7 mouse cellular contexts compared by ENCODE assay signal in the genomic region with DNA sequence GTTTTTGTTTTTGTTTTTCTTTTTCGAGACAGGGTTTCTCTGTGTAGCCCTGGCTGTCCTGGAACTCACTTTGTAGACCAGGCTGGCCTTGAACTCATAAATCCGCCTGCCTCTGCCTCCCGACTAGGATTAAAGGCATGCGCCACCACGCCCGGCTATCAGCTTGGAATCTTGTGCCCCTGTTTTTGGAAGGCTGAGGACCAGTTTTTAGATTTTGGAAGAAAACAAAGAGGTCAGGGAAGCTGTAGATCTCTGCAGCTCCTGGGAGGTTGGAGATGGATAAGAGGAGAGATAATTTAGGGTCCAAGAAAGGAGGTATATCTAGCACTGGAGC. TPM values are rescaled to one million over a fixed set of nuclear protein-coding genes. Genes with fewer than 3 reads are reported as not detected.
DNase-seq lines count a peak whose midpoint lies in the region; ATAC-seq and TF ChIP-seq lines count a peak whose summit lies in the region.
"Not testable (repeated sequence)": the region's sequence is repeated elsewhere in the genome, so short reads cannot be mapped to it uniquely, and the experiment has no call there.

No protein-coding gene starts in this region.

- WGBS in bone marrow, adult 2 months: 11% methylated on average over 6 of the region's 6 CpGs
- WGBS in forebrain, embryonic 10.5 days: 8% methylated on average over 6 of the region's 6 CpGs
- WGBS in heart, embryonic 14.5 days: 7% methylated on average over 6 of the region's 6 CpGs
- 5% methylated on average over 6 of the region's 6 CpGs for WGBS in intestine, embryonic 16.5 days
- 6% methylated on average over 6 of the region's 6 CpGs for WGBS in limb, embryonic 15.5 days
- 18% methylated on average over 6 of the region's 6 CpGs for WGBS in macrophage (ENCODE audit: missing documents)
- 5% methylated on average over 6 of the region's 6 CpGs for WGBS in neural tube, embryonic 14.5 days

- peak overlapping the region; percentile 87 for H3K9ac ChIP-seq in heart, embryonic 14.5 days (ENCODE audit: low read length)
- H3K9ac ChIP-seq in intestine, embryonic 16.5 days (ENCODE audit: low read depth, low read length): peak overlapping the region; percentile 80
- peak overlapping the region; percentile 56 for H3K9ac ChIP-seq in limb, embryonic 15.5 days
- H3K9ac ChIP-seq in neural tube, embryonic 14.5 days (replicated peaks; ENCODE audit: low read depth, low read length): peak overlapping the region; percentile 76

- H3K36me3 ChIP-seq in forebrain, embryonic 10.5 days (replicated peaks): peaks cover 72% of the 10 kb centered on the region
- peaks cover 57% of the 10 kb centered on the region for H3K36me3 ChIP-seq in heart, embryonic 14.5 days (ENCODE audit: control insufficient read depth, insufficient read depth, low read length)
- H3K36me3 ChIP-seq in intestine, embryonic 16.5 days (ENCODE audit: control insufficient read depth, insufficient read depth, low read length): peaks cover 16% of the 10 kb centered on the region; the same call in 1 of the 2 replicates
- peaks cover 59% of the 10 kb centered on the region for H3K36me3 ChIP-seq in limb, embryonic 15.5 days
- peaks cover 30% of the 10 kb centered on the region for H3K36me3 ChIP-seq in macrophage (ENCODE audit: inconsistent target)
- peaks cover 30% of the 10 kb centered on the region; the same call in 1 of the 2 replicates for H3K36me3 ChIP-seq in neural tube, embryonic 14.5 days (ENCODE audit: control insufficient read depth, insufficient read depth, low read length)

- H3K4me2 ChIP-seq in heart, embryonic 14.5 days (ENCODE audit: low read length): peak overlapping the region; percentile 76
- peak overlapping the region; percentile 74 for H3K4me2 ChIP-seq in intestine, embryonic 16.5 days (ENCODE audit: low read depth, low read length)
- peak overlapping the region; percentile 60 for H3K4me2 ChIP-seq in limb, embryonic 15.5 days
- H3K4me2 ChIP-seq in neural tube, embryonic 14.5 days (ENCODE audit: low read depth, low read length): peak overlapping the region; percentile 74

- H3K79me2 ChIP-seq in macrophage (ENCODE audit: inconsistent target): peaks cover 67% of the 10 kb centered on the region

- H3K4me3 ChIP-seq in bone marrow, adult 2 months (replicated peaks; ENCODE audit: control insufficient read depth, low read depth, low read length): peak overlapping the region; percentile 94
- peak overlapping the region; percentile 84 for H3K4me3 ChIP-seq in forebrain, embryonic 10.5 days
- peak overlapping the region; percentile 60 to 62 for H3K4me3 ChIP-seq in heart, embryonic 14.5 days (ENCODE audit: control insufficient read depth in 1 of 2, insufficient read depth in 1 of 2, low read depth in 1 of 2, low read length in 2 of 2)
- peak overlapping the region; percentile 75 for H3K4me3 ChIP-seq in intestine, embryonic 16.5 days (ENCODE audit: low read length)
- H3K4me3 ChIP-seq in limb, embryonic 15.5 days: peak overlapping the region; percentile 77
- peak overlapping the region; percentile 87 for H3K4me3 ChIP-seq in macrophage (ENCODE audit: inconsistent target)
- peak overlapping the region; percentile 76 for H3K4me3 ChIP-seq in neural tube, embryonic 14.5 days (ENCODE audit: low read depth, low read length)

- H3K27ac ChIP-seq in bone marrow, adult 2 months (ENCODE audit: control insufficient read depth, insufficient read depth, low read depth, low read length, poor library complexity): not testable (repeated sequence)
- peak overlapping the region; percentile 93 for H3K27ac ChIP-seq in forebrain, embryonic 10.5 days
- peak overlapping the region; percentile 80 to 90; a peak in 3 of 4 replicates for H3K27ac ChIP-seq in heart, embryonic 14.5 days (replicated peaks in 1 of 2; ENCODE audit: control insufficient read depth in 1 of 2, insufficient read depth in 1 of 2, low read depth in 2 of 2, low read length in 2 of 2)
- H3K27ac ChIP-seq in intestine, embryonic 16.5 days (ENCODE audit: low read length): peak overlapping the region; percentile 87
- H3K27ac ChIP-seq in limb, embryonic 15.5 days: peak overlapping the region; percentile 91
- H3K27ac ChIP-seq in macrophage: peak overlapping the region; percentile 82
- peak overlapping the region; percentile 91 for H3K27ac ChIP-seq in neural tube, embryonic 14.5 days (ENCODE audit: low read depth, low read length)

- not testable (repeated sequence) for H3K9me3 ChIP-seq in forebrain, embryonic 10.5 days; heart, embryonic 14.5 days (ENCODE audit: control insufficient read depth, low read length); intestine, embryonic 16.5 days (ENCODE audit: control insufficient read depth, low read length); limb, embryonic 15.5 days; neural tube, embryonic 14.5 days (ENCODE audit: control insufficient read depth, low read length)

- TF ChIP-seq POLR2A in bone marrow, adult 2 months (IDR thresholded peaks at IDR 0.05; ENCODE audit: borderline replicate concordance, control insufficient read depth, low read depth, low read length): not testable (repeated sequence)

- not testable (repeated sequence) for H3K4me1 ChIP-seq in bone marrow, adult 2 months (ENCODE audit: control insufficient read depth, insufficient read depth, low read length)
- peaks cover 37% of the 10 kb centered on the region for H3K4me1 ChIP-seq in forebrain, embryonic 10.5 days
- peaks cover 4 to 34% of the 10 kb centered on the region in 2 experiments for H3K4me1 ChIP-seq in heart, embryonic 14.5 days (ENCODE audit: control insufficient read depth in 2 of 2, insufficient read depth in 2 of 2, low read length in 2 of 2)
- H3K4me1 ChIP-seq in intestine, embryonic 16.5 days (ENCODE audit: control insufficient read depth, insufficient read depth, low read length): peaks cover 20% of the 10 kb centered on the region
- peaks cover 39% of the 10 kb centered on the region for H3K4me1 ChIP-seq in limb, embryonic 15.5 days
- H3K4me1 ChIP-seq in neural tube, embryonic 14.5 days (ENCODE audit: control insufficient read depth, insufficient read depth, low read length): peaks cover 16% of the 10 kb centered on the region

- ATAC-seq in heart, embryonic 14.5 days (ENCODE audit: insufficient number of reproducible peaks, insufficient read depth, low FRiP score, low read depth); intestine, embryonic 16.5 days; limb, embryonic 15.5 days (ENCODE audit: insufficient number of reproducible peaks, low FRiP score, low TSS enrichment, low read depth); neural tube, embryonic 14.5 days (ENCODE audit: low read depth): not testable (repeated sequence)

- not testable (repeated sequence) for H3K27me3 ChIP-seq in forebrain, embryonic 10.5 days (ENCODE audit: poor library complexity, severe bottlenecking); heart, embryonic 14.5 days (ENCODE audit: control insufficient read depth, insufficient read depth, low read length); intestine, embryonic 16.5 days (replicated peaks; ENCODE audit: control insufficient read depth, insufficient read depth, low read length); limb, embryonic 15.5 days; neural tube, embryonic 14.5 days (ENCODE audit: control insufficient read depth, insufficient read depth, low read length)

- not testable (repeated sequence) for DNase-seq in forebrain, embryonic 10.5 days (ENCODE audit: extremely low spot score, low spot score)

- TF ChIP-seq CTCF in bone marrow, adult 2 months (IDR thresholded peaks at IDR 0.05; ENCODE audit: control insufficient read depth, insufficient read depth, low read length): not testable (repeated sequence)

RNA-seq across cellular contexts. Expression of gene Ndufa7, which starts 0.6 kb away (rescaled TPM):
- polyA plus RNA-seq in bone marrow, adult 2 months (2011; ENCODE audit: insufficient read depth, insufficient read length, low replicate concordance, missing spikeins): 68.0 and 157 TPM in 2 replicates
- 439 and 441 TPM in 2 replicates for polyA plus RNA-seq in forebrain, embryonic 10.5 days (2016; fragmentation: Nextera tagmentation; extraction: Ambion mirVana)
- polyA plus RNA-seq in heart, embryonic 14.5 days (2014; fragmentation: Nextera tagmentation; extraction: Ambion mirVana): 628 and 707 TPM in 2 replicates
- 533 and 550 TPM in 2 replicates for polyA plus RNA-seq in intestine, embryonic 16.5 days (2015; fragmentation: Nextera tagmentation; extraction: Ambion mirVana)
- polyA plus RNA-seq in limb, embryonic 15.5 days (2015; fragmentation: Nextera tagmentation; extraction: Ambion mirVana): 404 and 428 TPM in 2 replicates
- total RNA-seq in macrophage (2018; cell fraction: chromatin; rRNA removed): 10 to 100 TPM; 12.7 to 74.3 (median 29.7) TPM
- 100 to 1,000 TPM; 139 to 235 (median 177) TPM for total RNA-seq in macrophage (2018; cell fraction: cytosol; rRNA removed)
- 10 to 100 TPM; 24.5 to 69.4 (median 36.2) TPM for total RNA-seq in macrophage (2018; cell fraction: nucleus; rRNA removed)
- polyA plus RNA-seq in macrophage (2018): 105 to 236 TPM (median 213 TPM) in 3 replicates
- polyA plus RNA-seq in neural tube, embryonic 14.5 days (2014; fragmentation: Nextera tagmentation; extraction: Ambion mirVana): 529 and 591 TPM in 2 replicates

RNA-seq across cellular contexts. Expression of gene Rps28, which starts 0.6 kb away (rescaled TPM):
- 900 and 1,879 TPM in 2 replicates for polyA plus RNA-seq in bone marrow, adult 2 months (2011; ENCODE audit: insufficient read depth, insufficient read length, low replicate concordance, missing spikeins)
- polyA plus RNA-seq in forebrain, embryonic 10.5 days (2016; fragmentation: Nextera tagmentation; extraction: Ambion mirVana): 848 and 864 TPM in 2 replicates
- polyA plus RNA-seq in heart, embryonic 14.5 days (2014; fragmentation: Nextera tagmentation; extraction: Ambion mirVana): 653 and 768 TPM in 2 replicates
- 838 and 894 TPM in 2 replicates for polyA plus RNA-seq in intestine, embryonic 16.5 days (2015; fragmentation: Nextera tagmentation; extraction: Ambion mirVana)
- polyA plus RNA-seq in limb, embryonic 15.5 days (2015; fragmentation: Nextera tagmentation; extraction: Ambion mirVana): 716 and 1,053 TPM in 2 replicates
- total RNA-seq in macrophage (2018; cell fraction: chromatin; rRNA removed): 100 to 1,000 TPM in 3 of 26 experiments, 10 to 100 TPM in 23; 38.9 to 293 (median 68.4) TPM
- total RNA-seq in macrophage (2018; cell fraction: cytosol; rRNA removed): 1,000 to 10,000 TPM in 25 of 26 experiments, 100 to 1,000 TPM in 1; 906 to 2,967 (median 1,656) TPM
- 100 to 1,000 TPM; 206 to 479 (median 301) TPM for total RNA-seq in macrophage (2018; cell fraction: nucleus; rRNA removed)
- polyA plus RNA-seq in macrophage (2018): 746 to 2,425 TPM (median 1,878 TPM) in 3 replicates
- 550 and 584 TPM in 2 replicates for polyA plus RNA-seq in neural tube, embryonic 14.5 days (2014; fragmentation: Nextera tagmentation; extraction: Ambion mirVana)

RNA-seq across cellular contexts. Expression of gene Kank3, which starts 14.6 kb away (rescaled TPM):
- polyA plus RNA-seq in bone marrow, adult 2 months (2011; ENCODE audit: insufficient read depth, insufficient read length, low replicate concordance, missing spikeins): 23.0 and 52.7 TPM in 2 replicates
- 22.7 and 27.9 TPM in 2 replicates for polyA plus RNA-seq in forebrain, embryonic 10.5 days (2016; fragmentation: Nextera tagmentation; extraction: Ambion mirVana)
- 53.8 and 54.2 TPM in 2 replicates for polyA plus RNA-seq in heart, embryonic 14.5 days (2014; fragmentation: Nextera tagmentation; extraction: Ambion mirVana)
- polyA plus RNA-seq in intestine, embryonic 16.5 days (2015; fragmentation: Nextera tagmentation; extraction: Ambion mirVana): 22.7 and 23.5 TPM in 2 replicates
- 29.4 and 32.3 TPM in 2 replicates for polyA plus RNA-seq in limb, embryonic 15.5 days (2015; fragmentation: Nextera tagmentation; extraction: Ambion mirVana)
- total RNA-seq in macrophage (2018; cell fraction: chromatin; rRNA removed): 10 to 100 TPM in 16 of 26 experiments, 1 to 10 TPM in 10; 2.1 to 46.8 (median 13.0) TPM
- total RNA-seq in macrophage (2018; cell fraction: cytosol; rRNA removed): 10 to 100 TPM in 1 of 26 experiments, 1 to 10 TPM in 25; 2.3 to 10.2 (median 4.6) TPM
- 10 to 100 TPM in 15 of 26 experiments, 1 to 10 TPM in 11; 3.9 to 37.0 (median 11.8) TPM for total RNA-seq in macrophage (2018; cell fraction: nucleus; rRNA removed)
- 5.5 to 10.9 TPM (median 9.8 TPM) in 3 replicates for polyA plus RNA-seq in macrophage (2018)
- 40.1 and 42.1 TPM in 2 replicates for polyA plus RNA-seq in neural tube, embryonic 14.5 days (2014; fragmentation: Nextera tagmentation; extraction: Ambion mirVana)

RNA-seq across cellular contexts. Expression of gene Cd320, which starts 17.9 kb away (rescaled TPM):
- 2.8 and 4.6 TPM in 2 replicates for polyA plus RNA-seq in bone marrow, adult 2 months (2011; ENCODE audit: insufficient read depth, insufficient read length, low replicate concordance, missing spikeins)
- 86.6 and 89.0 TPM in 2 replicates for polyA plus RNA-seq in forebrain, embryonic 10.5 days (2016; fragmentation: Nextera tagmentation; extraction: Ambion mirVana)
- 43.5 and 49.2 TPM in 2 replicates for polyA plus RNA-seq in heart, embryonic 14.5 days (2014; fragmentation: Nextera tagmentation; extraction: Ambion mirVana)
- 47.6 and 53.8 TPM in 2 replicates for polyA plus RNA-seq in intestine, embryonic 16.5 days (2015; fragmentation: Nextera tagmentation; extraction: Ambion mirVana)
- polyA plus RNA-seq in limb, embryonic 15.5 days (2015; fragmentation: Nextera tagmentation; extraction: Ambion mirVana): 53.1 and 54.8 TPM in 2 replicates
- total RNA-seq in macrophage (2018; cell fraction: chromatin; rRNA removed): 1 to 10 TPM in 11 of 26 experiments, under 1 TPM in 8, not detected in 7; 0.41 to 3.8 (median 1.4) TPM
- total RNA-seq in macrophage (2018; cell fraction: cytosol; rRNA removed): 1 to 10 TPM; 1.7 to 5.6 (median 3.7) TPM
- 1 to 10 TPM in 19 of 26 experiments, under 1 TPM in 5, not detected in 2; 0.62 to 6.4 (median 2.1) TPM for total RNA-seq in macrophage (2018; cell fraction: nucleus; rRNA removed)
- polyA plus RNA-seq in macrophage (2018): 2.0 to 5.0 TPM (median 4.1 TPM) in 3 replicates
- polyA plus RNA-seq in neural tube, embryonic 14.5 days (2014; fragmentation: Nextera tagmentation; extraction: Ambion mirVana): 52.1 and 54.1 TPM in 2 replicates

RNA-seq across cellular contexts. Expression of gene Angptl4, which starts 43.3 kb away (rescaled TPM):
- polyA plus RNA-seq in bone marrow, adult 2 months (2011; ENCODE audit: insufficient read depth, insufficient read length, low replicate concordance, missing spikeins): 3.4 and 7.4 TPM in 2 replicates
- polyA plus RNA-seq in forebrain, embryonic 10.5 days (2016; fragmentation: Nextera tagmentation; extraction: Ambion mirVana): 21.4 and 22.4 TPM in 2 replicates
- polyA plus RNA-seq in heart, embryonic 14.5 days (2014; fragmentation: Nextera tagmentation; extraction: Ambion mirVana): 13.5 and 16.4 TPM in 2 replicates
- 22.4 and 24.5 TPM in 2 replicates for polyA plus RNA-seq in intestine, embryonic 16.5 days (2015; fragmentation: Nextera tagmentation; extraction: Ambion mirVana)
- 53.1 and 62.9 TPM in 2 replicates for polyA plus RNA-seq in limb, embryonic 15.5 days (2015; fragmentation: Nextera tagmentation; extraction: Ambion mirVana)
- 1 to 10 TPM in 8 of 26 experiments, under 1 TPM in 6, not detected in 12; 0.33 to 6.1 (median 1.4) TPM for total RNA-seq in macrophage (2018; cell fraction: chromatin; rRNA removed)
- total RNA-seq in macrophage (2018; cell fraction: cytosol; rRNA removed): 10 to 100 TPM in 1 of 26 experiments, 1 to 10 TPM in 11, under 1 TPM in 12, not detected in 2; 0.07 to 16.5 (median 0.97) TPM
- total RNA-seq in macrophage (2018; cell fraction: nucleus; rRNA removed): 1 to 10 TPM in 11 of 26 experiments, under 1 TPM in 3, not detected in 12; 0.26 to 9.6 (median 1.9) TPM
- polyA plus RNA-seq in macrophage (2018): 5.8 to 23.0 TPM (median 12.1 TPM) in 3 replicates
- 9.7 and 20.6 TPM in 2 replicates for polyA plus RNA-seq in neural tube, embryonic 14.5 days (2014; fragmentation: Nextera tagmentation; extraction: Ambion mirVana)
